Mouse (Mus musculus): ENCODE measurements around the gene Osbp2. TPM values are rescaled to one million over a fixed set of nuclear protein-coding genes. Genes with fewer than 3 reads are reported as not detected.

Osbp2 gene
- total and polyA plus RNA-seq, 2 experiments from 2014 or later: 30.8 to 63.2 TPM

GRCm38 (mm10) chr11:3714486-3714885 is 149.2 kb downstream of the Osbp2 start:
- Histone ChIP-seq H3K36me3 (ENCODE audit: insufficient read depth) (peaks cover 3% of the 10 kb centered on the region; the same call in 1 of the 2 replicates), H3K27me3 (ENCODE audit: insufficient read depth, low read length) (no peaks in the 10 kb centered on the region), H3K9ac (no peak overlapping the region), H3K4me3 (ENCODE audit: low read depth, low read length) (no peak overlapping the region), H3K4me1 (ENCODE audit: insufficient read depth) (no peaks in the 10 kb centered on the region), H3K4me2 (ENCODE audit: low read depth) (no peak overlapping the region), H3K9me3 (ENCODE audit: low read length) (no peaks in the 10 kb centered on the region), H3K27ac (ENCODE audit: low read depth, low read length) (no peak overlapping the region)
- 43% methylated on average over 15 of the region's 15 CpGs for WGBS
- peak; percentile 88 for TF ChIP-seq CTCF (IDR thresholded peaks at IDR 0.05; ENCODE audit: low read depth)
- peak; percentile 58 for ATAC-seq
- DNase-seq: peak; percentile 69

GRCm38 (mm10) chr11:3710203-3710602 is 153.5 kb downstream of the Osbp2 start:
- peak; percentile 38 for TF ChIP-seq CTCF (IDR thresholded peaks at IDR 0.05; ENCODE audit: low read depth)
- DNase-seq: peak; percentile 55
- 60% methylated on average over 14 of the region's 14 CpGs for WGBS
- H3K4me3 ChIP-seq (ENCODE audit: low read depth, low read length): no peak overlapping the region
- H3K27ac ChIP-seq (ENCODE audit: low read depth, low read length): no peak overlapping the region
- no peaks in the 10 kb centered on the region for H3K4me1 ChIP-seq (ENCODE audit: insufficient read depth)
- no peak overlapping the region for H3K9ac ChIP-seq
- no peaks in the 10 kb centered on the region; the same call in 1 of the 2 replicates for H3K36me3 ChIP-seq (ENCODE audit: insufficient read depth)
- no peaks in the 10 kb centered on the region for H3K9me3 ChIP-seq (ENCODE audit: low read length)
- peak; percentile 46; the same call in 1 of the 2 replicates for ATAC-seq
- H3K27me3 ChIP-seq (ENCODE audit: insufficient read depth, low read length): no peaks in the 10 kb centered on the region
- H3K4me2 ChIP-seq (ENCODE audit: low read depth): no peak overlapping the region

GRCm38 (mm10) chr11:3707057-3707456 is 156.6 kb downstream of the Osbp2 start:
- DNase-seq: no peak
- Histone ChIP-seq H3K4me1 (ENCODE audit: insufficient read depth) (no peaks in the 10 kb centered on the region), H3K27me3 (ENCODE audit: insufficient read depth, low read length) (no peaks in the 10 kb centered on the region), H3K36me3 (ENCODE audit: insufficient read depth) (no peaks in the 10 kb centered on the region; the same call in none of the 2 replicates), H3K9me3 (ENCODE audit: low read length) (no peaks in the 10 kb centered on the region), H3K27ac (ENCODE audit: low read depth, low read length) (no peak overlapping the region), H3K4me3 (ENCODE audit: low read depth, low read length) (no peak overlapping the region), H3K4me2 (ENCODE audit: low read depth) (no peak overlapping the region), H3K9ac (no peak overlapping the region)
- WGBS: 88% methylated on average over 8 of the region's 8 CpGs
- no peak for ATAC-seq
- no peak for TF ChIP-seq CTCF (IDR thresholded peaks at IDR 0.05; ENCODE audit: low read depth)

GRCm38 (mm10) chr11:3704404-3704803 is 159.3 kb downstream of the Osbp2 start:
- no peak overlapping the region for H3K9ac ChIP-seq
- no peak overlapping the region for H3K4me3 ChIP-seq (ENCODE audit: low read depth, low read length)
- no peak overlapping the region for H3K4me2 ChIP-seq (ENCODE audit: low read depth)
- ATAC-seq (no peak), DNase-seq (no peak)
- H3K27ac ChIP-seq (ENCODE audit: low read depth, low read length): no peak overlapping the region
- WGBS: 73% methylated on average over 8 of the region's 8 CpGs
- H3K36me3 ChIP-seq (ENCODE audit: insufficient read depth): no peaks in the 10 kb centered on the region; the same call in 1 of the 2 replicates
- H3K4me1 ChIP-seq (ENCODE audit: insufficient read depth): no peaks in the 10 kb centered on the region
- no peaks in the 10 kb centered on the region for H3K9me3 ChIP-seq (ENCODE audit: low read length)
- no peak for TF ChIP-seq CTCF (IDR thresholded peaks at IDR 0.05; ENCODE audit: low read depth)
- H3K27me3 ChIP-seq (ENCODE audit: insufficient read depth, low read length): no peaks in the 10 kb centered on the region

GRCm38 (mm10) chr11:3703089-3703992 is 160.4 kb downstream of the Osbp2 start:
- Histone ChIP-seq H3K9ac (no peak overlapping the region), H3K27ac (ENCODE audit: low read depth, low read length) (no peak overlapping the region), H3K36me3 (ENCODE audit: insufficient read depth) (no peaks in the 10 kb centered on the region; the same call in 1 of the 2 replicates), H3K4me3 (ENCODE audit: low read depth, low read length) (no peak overlapping the region), H3K27me3 (ENCODE audit: insufficient read depth, low read length) (no peaks in the 10 kb centered on the region), H3K9me3 (ENCODE audit: low read length) (no peaks in the 10 kb centered on the region), H3K4me2 (ENCODE audit: low read depth) (no peak overlapping the region), H3K4me1 (ENCODE audit: insufficient read depth) (no peaks in the 10 kb centered on the region)
- TF ChIP-seq CTCF (IDR thresholded peaks at IDR 0.05; ENCODE audit: low read depth): no peak
- ATAC-seq (no peak), DNase-seq (no peak)
- 66% methylated on average over 7 of the region's 7 CpGs for WGBS

- no peak; the same call in 1 of the 2 replicates for ATAC-seq
- peak; percentile 55 for TF ChIP-seq CTCF (IDR thresholded peaks at IDR 0.05; ENCODE audit: low read depth)
- 82% methylated on average over 3 of the region's 3 CpGs for WGBS
- H3K4me3 ChIP-seq (ENCODE audit: low read depth, low read length): no peak overlapping the region
- H3K27ac ChIP-seq (ENCODE audit: low read depth, low read length): no peak overlapping the region
- H3K9me3 ChIP-seq (ENCODE audit: low read length): no peaks in the 10 kb centered on the region
- peaks cover 6% of the 10 kb centered on the region for H3K36me3 ChIP-seq (ENCODE audit: insufficient read depth)
- H3K9ac ChIP-seq: no peak overlapping the region
- no peaks in the 10 kb centered on the region for H3K4me1 ChIP-seq (ENCODE audit: insufficient read depth)
- H3K27me3 ChIP-seq (ENCODE audit: insufficient read depth, low read length): no peaks in the 10 kb centered on the region
- H3K4me2 ChIP-seq (ENCODE audit: low read depth): no peak overlapping the region
- DNase-seq: no peak
Observed at GRCm38 (mm10) chr11:3697441-3697840, 166.3 kb downstream of the Osbp2 start.

- WGBS: 87% methylated on average over 5 of the region's 5 CpGs
- DNase-seq: no peak
- peak; percentile 48 for TF ChIP-seq CTCF (IDR thresholded peaks at IDR 0.05; ENCODE audit: low read depth)
- Histone ChIP-seq H3K9me3 (ENCODE audit: low read length) (no peaks in the 10 kb centered on the region), H3K36me3 (ENCODE audit: insufficient read depth) (peaks cover 15% of the 10 kb centered on the region), H3K4me3 (ENCODE audit: low read depth, low read length) (no peak overlapping the region), H3K4me1 (ENCODE audit: insufficient read depth) (no peaks in the 10 kb centered on the region), H3K27me3 (ENCODE audit: insufficient read depth, low read length) (no peaks in the 10 kb centered on the region), H3K27ac (ENCODE audit: low read depth, low read length) (no peak overlapping the region), H3K9ac (no peak overlapping the region), H3K4me2 (ENCODE audit: low read depth) (no peak overlapping the region)
- no peak for ATAC-seq
Observed at GRCm38 (mm10) chr11:3696086-3696616, 167.6 kb downstream of the Osbp2 start.
